Mouse (Mus musculus): ENCODE measurements around the gene Man2b2. TPM values are rescaled to one million over a fixed set of nuclear protein-coding genes. Genes with fewer than 3 reads are reported as not detected.
"Not testable (repeated sequence)": the region's sequence is repeated elsewhere in the genome, so short reads cannot be mapped to it uniquely, and the experiment has no call there.

Gene Man2b2
- polyA plus RNA-seq, 1 experiment from 2014 or later: 12.2 TPM

DNA sequence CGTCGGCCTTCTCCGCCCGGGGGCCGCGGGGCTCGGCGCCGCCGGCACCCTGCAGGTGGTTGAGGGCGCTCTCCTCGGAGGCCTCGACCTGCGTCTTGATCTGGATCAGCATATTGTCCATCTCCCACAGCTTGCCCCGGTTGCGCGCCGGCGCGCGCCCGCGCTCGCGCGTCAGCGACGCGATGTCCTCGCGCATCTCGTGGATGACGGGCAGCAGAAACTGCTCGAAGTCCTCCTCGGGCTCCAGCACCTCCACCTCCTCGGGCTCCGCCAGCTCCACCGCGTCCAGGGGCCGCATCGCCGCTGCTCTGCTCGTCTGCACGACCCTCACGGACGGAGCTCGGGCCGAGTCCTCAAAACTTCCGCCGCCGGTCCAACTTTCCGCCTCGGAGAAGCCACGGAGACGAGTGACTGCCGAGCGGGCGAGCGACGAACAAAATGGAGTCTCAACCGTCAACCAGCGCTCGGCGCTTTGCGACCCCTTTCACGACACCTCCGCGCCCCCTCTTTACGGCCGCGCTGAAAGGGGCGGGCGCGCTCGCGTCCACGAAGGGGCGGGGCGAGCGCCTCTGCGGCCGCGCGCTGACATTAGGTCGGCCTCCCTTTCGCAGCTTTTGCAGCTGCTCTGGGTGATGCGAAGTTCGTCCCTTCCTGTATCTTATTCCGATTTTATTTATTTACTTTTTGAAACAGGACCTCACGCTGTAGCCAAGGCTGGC lies 34.0 kb downstream of the Man2b2 start, which contains the start of gene Mrfap1:
TSS of gene Mrfap1 (minus strand) at position 477 of the 719 bp plus-strand sequence.
- H3K36me3 ChIP-seq (ENCODE audit: control insufficient read depth, insufficient read depth, low read length); H3K9me3 ChIP-seq (ENCODE audit: control insufficient read depth, low read length); H3K27me3 ChIP-seq (ENCODE audit: control insufficient read depth, insufficient read depth, low read length); H3K4me1 ChIP-seq (replicated peaks; ENCODE audit: control insufficient read depth, insufficient read depth, low read length): not testable (repeated sequence)
- Histone ChIP-seq H3K27ac (ENCODE audit: low read depth, low read length) (peak within 1 kb of the TSS; percentile 91), H3K4me2 (ENCODE audit: low read depth, low read length, severe bottlenecking) (peak within 1 kb of the TSS; percentile 64), H3K9ac (ENCODE audit: low read length) (peak within 1 kb of the TSS; percentile 83), H3K4me3 (ENCODE audit: low read depth, low read length) (peak within 1 kb of the TSS; percentile 73)
- ATAC-seq (replicated peaks; ENCODE audit: low FRiP score) (peak; percentile 79), DNase-seq (ENCODE audit: low spot score) (peak; percentile 95)
- WGBS: under 1% methylated on average over 86 of the region's 90 CpGs

DNA sequence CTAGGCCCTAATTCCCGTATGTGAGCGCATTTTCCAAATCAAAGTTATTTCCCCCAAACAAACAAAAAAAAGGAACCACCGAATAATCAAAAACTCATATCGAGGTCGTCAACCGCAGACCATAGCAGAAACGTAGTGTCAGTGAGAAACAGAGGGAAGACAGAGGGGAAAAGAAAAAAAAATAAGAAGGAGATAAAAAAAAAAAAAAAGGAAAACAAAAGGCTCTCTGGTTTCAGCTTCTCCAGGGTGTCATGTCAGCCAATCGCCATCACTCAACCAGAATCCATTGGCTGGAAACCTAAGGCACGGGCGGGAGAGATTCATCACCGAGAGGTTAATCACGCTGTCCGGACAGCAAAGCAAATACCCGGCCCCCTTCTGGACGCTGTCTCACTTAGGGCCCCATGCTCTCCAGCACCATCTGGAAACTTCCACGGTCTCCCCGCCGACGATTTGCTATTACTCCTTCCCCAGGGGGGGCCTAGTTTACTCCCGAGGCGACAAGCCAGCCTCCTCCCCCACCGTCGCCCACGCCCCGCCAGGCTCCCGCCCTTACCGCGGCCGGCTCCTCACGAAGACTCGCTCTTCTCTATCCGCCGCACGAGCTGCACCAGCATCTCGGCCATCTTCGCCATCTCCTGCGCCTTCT lies 34.7 kb downstream of the Man2b2 start:
- ATAC-seq (replicated peaks; ENCODE audit: low FRiP score) (peak; percentile 40), DNase-seq (ENCODE audit: low spot score) (peak; percentile 75)
- peak overlapping the region; percentile 73 for H3K4me3 ChIP-seq (ENCODE audit: low read depth, low read length)
- H3K27me3 ChIP-seq (ENCODE audit: control insufficient read depth, insufficient read depth, low read length); H3K36me3 ChIP-seq (ENCODE audit: control insufficient read depth, insufficient read depth, low read length); H3K9me3 ChIP-seq (ENCODE audit: control insufficient read depth, low read length); H3K4me1 ChIP-seq (replicated peaks; ENCODE audit: control insufficient read depth, insufficient read depth, low read length): not testable (repeated sequence)
- peak overlapping the region; percentile 83 for H3K9ac ChIP-seq (ENCODE audit: low read length)
- peak overlapping the region; percentile 91 for H3K27ac ChIP-seq (ENCODE audit: low read depth, low read length)
- H3K4me2 ChIP-seq (ENCODE audit: low read depth, low read length, severe bottlenecking): peak overlapping the region; percentile 64
- whole genome bisulfite sequencing: 5% methylated on average over 35 of the region's 37 CpGs

DNA sequence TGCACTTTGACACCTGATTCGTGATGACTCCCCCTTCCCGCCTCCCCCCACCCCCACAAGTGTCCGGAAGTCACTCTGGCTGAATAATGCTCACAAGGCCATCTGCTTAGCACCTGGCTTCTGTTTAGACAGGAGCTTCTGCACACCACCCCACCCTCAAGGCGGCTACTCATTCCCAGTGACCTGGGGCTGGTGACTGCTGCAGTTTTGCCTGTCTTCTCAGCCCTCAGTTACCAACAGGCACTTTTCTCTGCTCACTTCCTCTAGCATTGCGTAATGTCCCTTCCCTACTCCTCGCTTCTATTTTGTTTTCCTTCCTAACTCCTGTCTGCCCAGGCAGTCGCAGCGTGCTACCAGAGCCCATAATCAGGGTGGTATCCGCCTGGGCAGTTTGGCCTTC lies 38.6 kb downstream of the Man2b2 start:
- 83% methylated on average over 9 of the region's 9 CpGs for WGBS
- no peak for ATAC-seq (replicated peaks; ENCODE audit: low FRiP score)
- H3K4me1 ChIP-seq (replicated peaks; ENCODE audit: control insufficient read depth, insufficient read depth, low read length): no peaks in the 10 kb centered on the region; the same call in 1 of the 2 replicates
- H3K4me3 ChIP-seq (ENCODE audit: low read depth, low read length): no peak overlapping the region
- H3K36me3 ChIP-seq (ENCODE audit: control insufficient read depth, insufficient read depth, low read length): no peaks in the 10 kb centered on the region; the same call in none of the 2 replicates
- no peaks in the 10 kb centered on the region for H3K9me3 ChIP-seq (ENCODE audit: control insufficient read depth, low read length)
- no peak overlapping the region for H3K27ac ChIP-seq (ENCODE audit: low read depth, low read length)
- H3K9ac ChIP-seq (ENCODE audit: low read length): no peak overlapping the region
- no peak overlapping the region for H3K4me2 ChIP-seq (ENCODE audit: low read depth, low read length, severe bottlenecking)
- DNase-seq (ENCODE audit: low spot score): no peak
- H3K27me3 ChIP-seq (ENCODE audit: control insufficient read depth, insufficient read depth, low read length): no peaks in the 10 kb centered on the region

DNA sequence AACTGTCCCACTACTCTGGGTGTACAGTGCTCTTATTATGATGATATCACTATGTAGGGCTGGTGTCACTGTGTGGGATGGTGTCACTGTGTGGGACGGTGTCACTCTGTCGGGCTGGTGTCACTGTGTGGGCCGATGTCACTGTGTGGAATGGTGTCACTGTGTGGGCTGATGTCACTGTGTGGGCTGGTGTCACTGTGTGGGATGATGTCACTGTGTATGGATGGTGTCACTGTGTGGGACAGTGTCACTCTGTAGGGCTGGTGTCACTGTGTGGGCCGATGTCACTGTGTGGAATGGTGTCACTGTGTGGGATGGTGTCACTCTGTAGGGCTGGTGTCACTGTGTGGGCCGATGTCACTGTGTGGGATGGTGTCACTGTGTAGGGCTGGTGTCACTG lies 44.4 kb downstream of the Man2b2 start:
- no peak for DNase-seq (ENCODE audit: low spot score)
- H3K4me2 ChIP-seq (ENCODE audit: low read depth, low read length, severe bottlenecking): no peak overlapping the region
- no peaks in the 10 kb centered on the region for H3K4me1 ChIP-seq (replicated peaks; ENCODE audit: control insufficient read depth, insufficient read depth, low read length)
- no peak overlapping the region for H3K4me3 ChIP-seq (ENCODE audit: low read depth, low read length)
- H3K36me3 ChIP-seq (ENCODE audit: control insufficient read depth, insufficient read depth, low read length): no peaks in the 10 kb centered on the region
- no peaks in the 10 kb centered on the region for H3K27me3 ChIP-seq (ENCODE audit: control insufficient read depth, insufficient read depth, low read length)
- H3K9me3 ChIP-seq (ENCODE audit: control insufficient read depth, low read length): no peaks in the 10 kb centered on the region
- ATAC-seq (replicated peaks; ENCODE audit: low FRiP score): no peak
- WGBS: 95% methylated on average over 5 of the region's 5 CpGs
- no peak overlapping the region for H3K27ac ChIP-seq (ENCODE audit: low read depth, low read length)
- no peak overlapping the region for H3K9ac ChIP-seq (ENCODE audit: low read length)

DNA sequence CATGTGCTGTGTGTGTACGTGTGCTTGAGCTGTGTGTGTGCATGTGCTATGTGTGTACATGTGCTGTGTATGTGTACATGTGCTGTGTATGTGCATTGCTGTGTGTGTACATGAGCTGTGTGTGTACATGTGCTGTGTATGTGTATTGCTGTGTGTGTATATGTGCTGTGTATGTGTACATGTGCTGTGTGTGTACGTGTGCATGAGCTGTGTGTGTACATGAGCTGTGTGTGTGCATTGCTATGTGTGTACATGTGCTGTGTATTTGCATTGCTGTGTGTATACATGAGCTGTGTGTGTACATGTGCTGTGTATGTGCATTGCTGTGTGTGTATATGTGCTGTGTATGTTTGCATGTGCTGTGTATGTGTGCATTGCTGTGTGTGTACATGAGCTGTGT lies 50.9 kb downstream of the Man2b2 start:
- no peaks in the 10 kb centered on the region for H3K36me3 ChIP-seq (ENCODE audit: control insufficient read depth, insufficient read depth, low read length)

DNA sequence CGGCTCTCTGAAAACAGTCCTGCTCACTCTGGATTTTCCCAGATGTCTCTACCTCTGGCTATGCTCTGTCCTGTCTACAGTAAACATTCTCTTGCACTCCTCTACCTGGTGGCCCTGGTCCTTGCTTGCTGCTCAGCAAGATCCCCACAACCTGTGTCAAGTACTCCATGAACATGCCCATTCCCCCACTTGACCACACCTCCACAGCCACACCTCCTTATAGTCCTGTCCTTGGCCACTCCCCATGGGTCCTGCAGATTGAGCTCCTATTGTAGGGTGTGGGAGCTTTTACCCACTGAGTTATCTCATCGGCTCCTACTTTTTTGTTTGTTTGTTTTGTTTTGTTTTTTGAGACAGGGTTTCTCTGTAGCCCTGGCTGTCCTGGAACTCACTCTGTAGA lies 51.6 kb downstream of the Man2b2 start:
- ATAC-seq (replicated peaks; ENCODE audit: low FRiP score) (no peak), DNase-seq (ENCODE audit: low spot score) (no peak)
- H3K36me3 ChIP-seq (ENCODE audit: control insufficient read depth, insufficient read depth, low read length): no peaks in the 10 kb centered on the region
- no peak overlapping the region for H3K4me3 ChIP-seq (ENCODE audit: low read depth, low read length)
- 94% methylated on average over 1 of the region's 2 CpGs for WGBS
- H3K9me3 ChIP-seq (ENCODE audit: control insufficient read depth, low read length): no peaks in the 10 kb centered on the region; the same call in 1 of the 2 replicates
- H3K4me1 ChIP-seq (replicated peaks; ENCODE audit: control insufficient read depth, insufficient read depth, low read length): peaks cover 3% of the 10 kb centered on the region; the same call in 1 of the 2 replicates
- no peak overlapping the region for H3K4me2 ChIP-seq (ENCODE audit: low read depth, low read length, severe bottlenecking)
- H3K27ac ChIP-seq (ENCODE audit: low read depth, low read length): no peak overlapping the region
- no peak overlapping the region for H3K9ac ChIP-seq (ENCODE audit: low read length)
- H3K27me3 ChIP-seq (ENCODE audit: control insufficient read depth, insufficient read depth, low read length): no peaks in the 10 kb centered on the region

More for the DNA sequence above, 50.9 kb downstream of the Man2b2 start:
- Histone ChIP-seq H3K4me3 (ENCODE audit: low read depth, low read length) (no peak overlapping the region), H3K27ac (ENCODE audit: low read depth, low read length) (no peak overlapping the region), H3K4me2 (ENCODE audit: low read depth, low read length, severe bottlenecking) (no peak overlapping the region), H3K4me1 (replicated peaks; ENCODE audit: control insufficient read depth, insufficient read depth, low read length) (peaks cover 3% of the 10 kb centered on the region; the same call in 1 of the 2 replicates), H3K27me3 (ENCODE audit: control insufficient read depth, insufficient read depth, low read length) (no peaks in the 10 kb centered on the region), H3K9ac (ENCODE audit: low read length) (no peak overlapping the region), H3K9me3 (ENCODE audit: control insufficient read depth, low read length) (no peaks in the 10 kb centered on the region; the same call in 1 of the 2 replicates)
- ATAC-seq (replicated peaks; ENCODE audit: low FRiP score) (no peak), DNase-seq (ENCODE audit: low spot score) (no peak)
- 86% methylated on average over 2 of the region's 2 CpGs for WGBS

DNA sequence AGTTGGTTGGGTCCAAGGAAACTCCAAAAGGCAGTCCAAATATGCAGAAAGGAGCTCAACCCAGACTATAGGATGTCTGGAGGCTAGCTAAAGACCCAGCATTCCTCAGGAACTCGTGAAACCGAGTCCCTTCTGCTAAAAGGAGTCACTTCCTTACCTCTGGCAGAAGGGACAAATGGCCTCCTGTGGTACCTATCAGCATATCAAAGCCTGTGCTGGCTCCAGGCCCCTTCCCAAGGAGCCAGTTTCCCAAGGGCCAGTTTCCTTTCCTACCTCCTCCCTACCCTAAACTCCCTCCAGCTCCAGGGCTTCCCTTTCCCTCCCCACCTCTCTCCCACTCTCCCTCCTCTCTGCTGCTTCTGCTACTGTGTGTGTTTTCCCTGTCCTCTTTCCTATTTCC lies 53.3 kb downstream of the Man2b2 start:
- H3K36me3 ChIP-seq (ENCODE audit: control insufficient read depth, insufficient read depth, low read length): no peaks in the 10 kb centered on the region
- DNase-seq (ENCODE audit: low spot score) (no peak), ATAC-seq (replicated peaks; ENCODE audit: low FRiP score) (no peak)
- H3K9ac ChIP-seq (ENCODE audit: low read length): no peak overlapping the region
- H3K9me3 ChIP-seq (ENCODE audit: control insufficient read depth, low read length): no peaks in the 10 kb centered on the region; the same call in 1 of the 2 replicates
- H3K4me2 ChIP-seq (ENCODE audit: low read depth, low read length, severe bottlenecking): no peak overlapping the region
- 0% methylated on average over 2 of the region's 2 CpGs for WGBS
- no peak overlapping the region for H3K4me3 ChIP-seq (ENCODE audit: low read depth, low read length)
- no peak overlapping the region for H3K27ac ChIP-seq (ENCODE audit: low read depth, low read length)
- peaks cover 3% of the 10 kb centered on the region; the same call in 1 of the 2 replicates for H3K4me1 ChIP-seq (replicated peaks; ENCODE audit: control insufficient read depth, insufficient read depth, low read length)
- no peaks in the 10 kb centered on the region for H3K27me3 ChIP-seq (ENCODE audit: control insufficient read depth, insufficient read depth, low read length)

DNA sequence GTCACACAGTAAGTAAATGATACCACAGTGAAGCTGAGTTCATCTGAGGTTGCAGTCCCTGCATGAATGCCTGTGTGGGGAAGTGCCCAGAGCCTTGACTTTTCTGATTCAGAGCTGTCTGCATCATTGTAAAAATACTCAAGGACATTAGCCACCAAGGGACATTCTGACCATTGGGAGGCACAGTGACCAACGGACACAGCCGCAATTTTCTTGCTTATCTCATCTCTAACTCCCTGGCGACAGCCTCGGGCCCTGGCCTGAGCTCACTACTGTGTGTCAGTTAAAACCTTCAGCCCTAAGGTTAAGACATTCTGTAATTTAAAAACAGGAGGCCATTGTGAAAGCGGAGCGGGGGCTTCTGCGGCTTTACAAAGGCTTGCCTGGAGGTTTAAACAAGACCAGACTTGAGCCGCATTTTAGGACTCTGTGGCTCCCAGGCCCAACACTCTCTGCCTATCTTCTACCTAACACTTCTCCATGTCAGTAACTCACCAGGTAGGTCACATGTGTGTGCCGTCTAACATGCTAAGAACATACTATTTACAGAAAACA lies 54.4 kb downstream of the Man2b2 start:
- H3K36me3 ChIP-seq (ENCODE audit: control insufficient read depth, insufficient read depth, low read length): no peaks in the 10 kb centered on the region
- H3K4me1 ChIP-seq (replicated peaks; ENCODE audit: control insufficient read depth, insufficient read depth, low read length): peaks cover 3% of the 10 kb centered on the region; the same call in 1 of the 2 replicates
- ATAC-seq (replicated peaks; ENCODE audit: low FRiP score) (no peak), DNase-seq (ENCODE audit: low spot score) (no peak)
- H3K4me3 ChIP-seq (ENCODE audit: low read depth, low read length): no peak overlapping the region
- no peak overlapping the region for H3K27ac ChIP-seq (ENCODE audit: low read depth, low read length)
- no peak overlapping the region for H3K9ac ChIP-seq (ENCODE audit: low read length)
- no peaks in the 10 kb centered on the region for H3K27me3 ChIP-seq (ENCODE audit: control insufficient read depth, insufficient read depth, low read length)
- H3K4me2 ChIP-seq (ENCODE audit: low read depth, low read length, severe bottlenecking): no peak overlapping the region
- WGBS: 29% methylated on average over 9 of the region's 9 CpGs
- no peaks in the 10 kb centered on the region; the same call in 1 of the 2 replicates for H3K9me3 ChIP-seq (ENCODE audit: control insufficient read depth, low read length)

All from forebrain, embryonic 11.5 days (tissue).